Mouse (Mus musculus) forebrain, embryonic 14.5 days (tissue): ENCODE measurements around the gene Fgfr2. TPM values are rescaled to one million over a fixed set of nuclear protein-coding genes. Genes with fewer than 3 reads are reported as not detected.
A peak's percentile ranks its signal among the peaks of the same experiment; 100 is the strongest.

Experiments
- ATAC-seq: fragments of 200-750 bp; cut with Nextera tagmentation; 2 replicates; pipeline ENCODE4 v1.8.0; 2017; ENCODE audit warnings: mild to moderate bottlenecking, moderate library complexity
- DNase-seq: peaks from one replicate; pipeline ENCODE4 v3.0.0-alpha.2; 2015; ENCODE audit warnings: low spot score
- H3K27ac ChIP-seq: fragments of 300-500 bp; sonication (generic); 2 replicates; pipeline ENCODE4 v1.5.1; 2014; ENCODE audit warnings: low read depth, mild to moderate bottlenecking, control low read depth, low read length, moderate library complexity
- H3K27me3 ChIP-seq: fragments of 300-500 bp; sonication (generic); replicated peaks from 2 replicates; pipeline ENCODE4 v1.6.1; 2014; ENCODE audit warnings: low read length, control low read depth, mixed read lengths; ENCODE audit not compliant: control insufficient read depth, insufficient read depth
- H3K36me3 ChIP-seq: fragments of 300-500 bp; sonication (generic); 2 replicates; pipeline ENCODE4 v1.6.1; 2014; ENCODE audit warnings: low read length, control low read depth; ENCODE audit not compliant: control insufficient read depth, insufficient read depth
- H3K4me1 ChIP-seq: fragments of 300-500 bp; sonication (generic); 2 replicates; pipeline ENCODE4 v1.6.1; 2014; ENCODE audit warnings: antibody characterized with exemption, low read length, control low read depth; ENCODE audit not compliant: control insufficient read depth, insufficient read depth
- H3K4me2 ChIP-seq: fragments of 300-500 bp; sonication (generic); 2 replicates; pipeline ENCODE4 v1.6.1; 2014; ENCODE audit warnings: mild to moderate bottlenecking, control low read depth, low read length
- H3K4me3 ChIP-seq: fragments of 300-500 bp; sonication (generic); 2 replicates; pipeline ENCODE4 v1.5.1; 2014; ENCODE audit warnings: low read depth, low read length, control low read depth
- H3K9ac ChIP-seq: fragments of 300-500 bp; sonication (generic); 2 replicates; pipeline ENCODE4 v1.6.1; 2014; ENCODE audit warnings: mild to moderate bottlenecking, low read length, control low read depth, moderate library complexity
- H3K9me3 ChIP-seq: fragments of 300-500 bp; sonication (generic); replicated peaks from 2 replicates; pipeline ENCODE4 v1.6.1; 2016; ENCODE audit warnings: low read length, control low read depth, mixed read lengths; ENCODE audit not compliant: control insufficient read depth
- WGBS: fragments of 180-500 bp; shearing (Covaris S2); extraction: QIAGEN DNeasy Blood & Tissue Kit; methylation state at CpG from one replicate; pipeline ENCODE4 v1.1.7; 2014; 5-methylcytosine and 5-hydroxymethylcytosine counted together
- polyA plus RNA-seq: library from polyadenylated mRNA; unstranded; fragments of >200 nt; fragmentation: Nextera tagmentation; extraction: Ambion mirVana; gene quantifications from 2 replicates; pipeline ENCODE4 v1.2.1, GENCODE M21; 2014

Gene Fgfr2
- polyA plus RNA-seq, 1 experiment from 2014 or later: 35.9 TPM

DNA sequence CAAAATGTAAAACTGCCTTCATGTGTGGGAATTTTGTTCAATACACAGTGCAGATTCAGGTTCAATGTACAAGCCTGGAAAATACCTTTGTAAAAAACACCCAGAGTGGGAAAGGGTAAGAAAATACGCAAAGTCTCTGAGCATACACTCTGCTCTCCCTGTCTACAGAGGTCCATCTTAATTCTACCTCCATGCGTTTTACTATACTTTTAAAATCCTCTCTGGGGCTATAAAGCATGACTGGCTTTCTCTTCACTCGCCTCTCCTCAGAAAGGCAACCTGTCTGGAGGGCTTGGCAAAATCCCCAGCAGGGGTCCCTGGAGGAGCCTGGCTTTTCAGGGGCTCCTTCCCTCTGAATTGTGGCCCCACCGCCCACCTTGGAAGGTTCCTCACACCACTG is 2933.2 kb downstream of the Fgfr2 start:
- Histone ChIP-seq H3K4me3 (no peak overlapping the region), H3K4me2 (no peak overlapping the region), H3K9me3 (no peaks in the 10 kb centered on the region), H3K27ac (no peak overlapping the region), H3K27me3 (no peaks in the 10 kb centered on the region), H3K9ac (no peak overlapping the region), H3K36me3 (peaks cover 21% of the 10 kb centered on the region), H3K4me1 (no peaks in the 10 kb centered on the region)
- 56% methylated on average over 4 of the region's 4 CpGs for WGBS
- DNase-seq: no peak
- no peak for ATAC-seq

DNA sequence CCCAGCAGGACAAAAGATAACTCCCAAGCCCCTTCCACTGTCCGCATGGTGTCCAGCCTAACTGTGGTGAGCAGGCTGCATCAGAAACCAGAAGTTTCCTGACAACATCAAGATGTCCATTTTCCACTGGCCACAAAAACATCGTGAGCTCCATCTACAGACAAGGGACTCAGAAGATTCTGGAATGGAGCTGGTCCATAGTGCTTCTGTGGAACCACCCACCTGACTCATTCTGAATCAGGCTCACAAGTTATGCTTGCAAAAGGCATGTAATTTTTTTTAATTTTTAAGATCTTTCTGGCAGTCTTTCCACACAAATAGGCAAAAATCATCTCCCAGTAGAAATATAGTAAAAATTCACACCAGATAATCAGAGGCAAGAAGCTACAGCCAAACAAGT is 2935.0 kb downstream of the Fgfr2 start:
- Histone ChIP-seq H3K9me3 (no peaks in the 10 kb centered on the region), H3K9ac (no peak overlapping the region), H3K4me2 (no peak overlapping the region), H3K27me3 (no peaks in the 10 kb centered on the region), H3K4me3 (no peak overlapping the region), H3K4me1 (0 out of 2 replicates have a peak, but pooled peaks cover 2% of the 10 kb centered on the region), H3K36me3 (peaks cover 20% of the 10 kb centered on the region; the same call in 1 of the 2 replicates), H3K27ac (no peak overlapping the region)
- no peak for ATAC-seq
- 89% methylated on average over 2 of the region's 2 CpGs for WGBS
- DNase-seq: no peak

DNA sequence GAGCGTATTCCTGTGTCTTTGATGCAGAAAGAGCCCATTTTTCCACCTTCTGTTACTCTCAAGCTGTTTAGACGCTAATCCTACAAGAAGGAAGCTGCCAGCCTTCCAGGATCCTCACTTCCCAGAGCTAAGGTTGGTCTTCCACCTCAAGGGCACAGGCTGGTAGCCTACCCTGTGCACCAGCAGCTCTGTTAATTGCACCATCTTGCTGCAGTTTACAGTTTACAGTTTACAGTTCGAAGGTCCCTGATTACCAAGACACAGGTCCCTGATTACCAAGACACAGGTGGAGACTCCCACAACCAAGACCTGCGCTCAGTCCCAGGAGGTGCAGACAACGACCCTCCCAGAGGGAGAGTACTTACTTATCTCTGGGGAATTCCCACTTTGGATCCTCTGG is 2938.3 kb downstream of the Fgfr2 start:
- H3K9ac ChIP-seq: no peak overlapping the region
- H3K27me3 ChIP-seq: no peaks in the 10 kb centered on the region
- no peak overlapping the region for H3K4me3 ChIP-seq
- 0 out of 2 replicates have a peak overlapping the region, but pooled peaks have one; percentile 14 for H3K27ac ChIP-seq
- peak; percentile 41 for DNase-seq
- 81% methylated on average over 5 of the region's 5 CpGs for WGBS
- peaks cover 6% of the 10 kb centered on the region; the same call in 1 of the 2 replicates for H3K4me1 ChIP-seq
- H3K9me3 ChIP-seq: no peaks in the 10 kb centered on the region
- H3K4me2 ChIP-seq: no peak overlapping the region
- no peak for ATAC-seq
- H3K36me3 ChIP-seq: peaks cover 24% of the 10 kb centered on the region

DNA sequence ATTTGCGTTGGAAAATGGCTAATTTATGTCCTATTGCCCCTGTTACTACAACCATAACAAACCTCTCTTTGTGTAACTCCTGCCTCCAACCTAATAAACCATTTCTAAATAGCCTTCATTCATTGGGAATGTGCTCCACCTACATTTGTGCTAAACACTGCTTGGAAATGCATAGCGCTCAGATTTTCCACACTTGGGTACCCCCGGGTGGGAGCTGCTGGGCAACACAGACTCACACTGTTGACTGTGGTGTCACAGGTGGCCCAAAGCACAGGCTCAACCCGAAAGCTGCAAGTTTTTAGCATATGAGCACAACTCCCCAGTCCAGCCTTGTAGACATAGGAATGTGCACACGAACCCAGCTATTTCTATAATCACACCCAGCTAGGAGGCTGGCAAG is 2939.2 kb downstream of the Fgfr2 start:
- Histone ChIP-seq H3K4me2 (no peak overlapping the region), H3K27ac (no peak overlapping the region), H3K4me1 (peaks cover 6% of the 10 kb centered on the region; the same call in 1 of the 2 replicates), H3K36me3 (peaks cover 26% of the 10 kb centered on the region), H3K4me3 (no peak overlapping the region), H3K9ac (no peak overlapping the region), H3K9me3 (no peaks in the 10 kb centered on the region), H3K27me3 (no peaks in the 10 kb centered on the region)
- ATAC-seq (no peak), DNase-seq (peak; percentile 40)
- 38% methylated on average over 5 of the region's 5 CpGs for WGBS

DNA sequence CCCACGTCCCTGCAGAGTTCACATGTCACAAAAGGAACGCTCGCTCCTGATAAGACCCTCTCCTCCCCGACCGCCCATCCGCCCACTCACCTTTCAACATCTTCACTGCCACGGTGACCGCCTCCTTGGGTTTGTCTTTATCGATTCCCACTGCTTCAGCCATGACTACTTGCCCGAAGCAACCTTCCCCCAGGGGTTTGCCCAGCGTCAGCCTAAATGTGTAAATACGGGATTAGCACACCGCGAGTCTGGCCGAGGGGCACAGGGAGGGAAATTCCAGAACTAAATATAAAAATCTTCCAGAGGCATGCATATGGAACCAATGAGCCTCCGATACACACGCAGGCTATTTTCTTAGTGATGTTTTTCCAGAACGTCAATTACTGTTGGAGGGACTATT is 2940.6 kb downstream of the Fgfr2 start:
- Histone ChIP-seq H3K9ac (no peak overlapping the region), H3K9me3 (no peaks in the 10 kb centered on the region), H3K4me3 (no peak overlapping the region), H3K4me2 (peak overlapping the region; percentile 14; the same call in 1 of the 2 replicates), H3K4me1 (peaks cover 6% of the 10 kb centered on the region; the same call in 1 of the 2 replicates), H3K27ac (no peak overlapping the region), H3K36me3 (peaks cover 36% of the 10 kb centered on the region), H3K27me3 (no peaks in the 10 kb centered on the region)
- 32% methylated on average over 18 of the region's 18 CpGs for WGBS
- ATAC-seq: no peak
- DNase-seq: no peak

DNA sequence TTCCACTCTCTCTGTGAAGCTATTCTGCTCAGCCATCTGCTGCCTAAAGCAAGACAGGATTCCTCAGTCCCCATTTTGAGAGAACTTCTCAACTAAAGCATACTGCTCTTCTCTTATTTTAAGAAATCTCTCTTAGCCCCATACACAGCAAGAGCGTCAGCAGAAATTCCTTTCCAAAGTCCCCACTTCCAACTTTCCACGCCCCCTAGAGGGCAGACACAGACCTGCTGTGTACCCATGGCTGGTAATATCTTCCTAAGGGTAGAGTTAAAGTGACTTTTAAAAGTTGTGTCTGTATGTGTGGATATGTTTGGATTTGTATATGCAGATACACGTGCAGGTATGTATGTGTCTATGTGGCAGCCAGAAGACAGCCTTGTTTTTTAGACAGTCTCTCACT is 2944.2 kb downstream of the Fgfr2 start:
- 53% methylated on average over 3 of the region's 3 CpGs for WGBS

DNA sequence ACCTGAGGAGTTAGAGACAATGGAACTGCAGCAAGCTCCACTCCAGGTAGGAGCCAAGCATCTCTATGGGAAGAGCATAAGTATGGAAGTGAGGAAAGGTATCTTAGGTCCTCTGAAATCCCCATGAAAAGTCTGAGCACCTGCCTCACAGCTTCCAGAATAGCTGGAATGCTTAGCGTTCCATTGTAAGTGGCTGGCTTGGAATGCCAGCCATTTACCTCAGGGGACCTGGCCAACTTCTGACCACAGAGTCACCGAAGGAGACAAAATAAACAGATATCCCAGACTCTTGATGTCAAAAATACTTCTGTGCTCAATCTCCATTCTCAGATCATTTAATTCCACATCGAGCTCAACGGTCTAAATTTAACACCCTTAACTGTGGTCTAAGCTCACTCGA is 2946.1 kb downstream of the Fgfr2 start:
- H3K4me3 ChIP-seq: no peak overlapping the region
- no peaks in the 10 kb centered on the region; the same call in 1 of the 2 replicates for H3K4me1 ChIP-seq
- no peak overlapping the region for H3K4me2 ChIP-seq
- DNase-seq: no peak
- no peaks in the 10 kb centered on the region for H3K27me3 ChIP-seq
- no peaks in the 10 kb centered on the region for H3K9me3 ChIP-seq
- H3K27ac ChIP-seq: no peak overlapping the region
- ATAC-seq: no peak
- peaks cover 43% of the 10 kb centered on the region for H3K36me3 ChIP-seq
- whole genome bisulfite sequencing: 89% methylated on average over 5 of the region's 5 CpGs
- no peak overlapping the region for H3K9ac ChIP-seq

More for the DNA sequence above, 2944.2 kb downstream of the Fgfr2 start:
- Histone ChIP-seq H3K4me1 (peaks cover 4% of the 10 kb centered on the region; the same call in 1 of the 2 replicates), H3K4me2 (no peak overlapping the region), H3K9me3 (no peaks in the 10 kb centered on the region), H3K9ac (no peak overlapping the region), H3K36me3 (peaks cover 33% of the 10 kb centered on the region), H3K4me3 (no peak overlapping the region), H3K27ac (no peak overlapping the region), H3K27me3 (no peaks in the 10 kb centered on the region)
- ATAC-seq: no peak
- DNase-seq: peak; percentile 33

DNA sequence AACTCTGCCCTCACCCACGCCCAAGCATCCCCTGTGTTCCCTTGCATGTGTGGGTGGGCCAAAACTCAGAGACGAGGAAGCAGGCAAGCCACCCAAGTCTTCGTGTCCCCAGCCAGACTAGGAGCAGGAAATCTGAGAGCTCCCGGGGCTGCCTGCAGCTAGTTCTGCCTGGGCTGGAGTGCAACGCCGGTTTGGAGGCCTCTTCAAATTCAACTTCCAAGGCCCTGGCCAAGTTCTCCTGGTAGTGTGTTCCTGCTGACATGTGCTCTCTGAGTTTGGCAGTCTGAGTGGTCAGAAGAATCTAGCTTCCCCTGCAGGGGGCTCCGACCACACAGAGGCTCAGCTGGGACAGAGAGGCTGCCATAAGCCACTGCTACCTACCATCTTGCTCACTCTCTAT is 2948.6 kb downstream of the Fgfr2 start:
- H3K36me3 ChIP-seq: peaks cover 50% of the 10 kb centered on the region
- no peaks in the 10 kb centered on the region for H3K27me3 ChIP-seq
- H3K4me2 ChIP-seq: no peak overlapping the region
- no peak overlapping the region for H3K9ac ChIP-seq
- no peaks in the 10 kb centered on the region for H3K4me1 ChIP-seq
- 85% methylated on average over 7 of the region's 7 CpGs for WGBS
- H3K4me3 ChIP-seq: no peak overlapping the region
- no peaks in the 10 kb centered on the region for H3K9me3 ChIP-seq
- H3K27ac ChIP-seq: no peak overlapping the region
- DNase-seq (no peak), ATAC-seq (no peak)

DNA sequence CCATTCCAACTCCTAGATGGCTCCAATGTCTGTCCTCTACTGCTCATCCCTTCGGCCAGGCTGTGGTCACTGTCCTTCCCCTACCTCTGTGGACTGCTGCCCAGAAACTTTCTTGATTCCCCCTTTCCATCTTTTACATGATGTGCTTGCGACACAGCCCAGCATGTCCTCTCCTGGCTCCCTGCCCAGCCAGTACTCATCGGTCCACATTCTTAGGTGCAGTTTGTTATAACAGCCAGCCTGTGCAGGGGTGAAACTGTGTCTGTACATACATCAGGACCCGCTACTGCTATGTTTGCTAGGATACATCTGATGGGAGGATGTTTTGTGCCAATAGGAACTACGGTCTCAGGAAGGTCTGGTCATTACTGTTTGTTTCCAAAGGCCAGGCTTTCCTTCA is 2949.2 kb downstream of the Fgfr2 start:
- Histone ChIP-seq H3K9ac (no peak overlapping the region), H3K27me3 (no peaks in the 10 kb centered on the region), H3K9me3 (no peaks in the 10 kb centered on the region), H3K4me1 (no peaks in the 10 kb centered on the region), H3K36me3 (peaks cover 55% of the 10 kb centered on the region), H3K4me2 (no peak overlapping the region), H3K4me3 (no peak overlapping the region), H3K27ac (no peak overlapping the region)
- WGBS: 86% methylated on average over 5 of the region's 5 CpGs
- no peak for DNase-seq
- no peak for ATAC-seq
